Mouse (Mus musculus): ENCODE measurements around the gene Grin2d.

The Grin2d gene

GRCm38 (mm10) chr7:45897258-45897757 lies 19.1 kb upstream of the Grin2d start:
- peak; percentile 63 for DNase-seq

DNA sequence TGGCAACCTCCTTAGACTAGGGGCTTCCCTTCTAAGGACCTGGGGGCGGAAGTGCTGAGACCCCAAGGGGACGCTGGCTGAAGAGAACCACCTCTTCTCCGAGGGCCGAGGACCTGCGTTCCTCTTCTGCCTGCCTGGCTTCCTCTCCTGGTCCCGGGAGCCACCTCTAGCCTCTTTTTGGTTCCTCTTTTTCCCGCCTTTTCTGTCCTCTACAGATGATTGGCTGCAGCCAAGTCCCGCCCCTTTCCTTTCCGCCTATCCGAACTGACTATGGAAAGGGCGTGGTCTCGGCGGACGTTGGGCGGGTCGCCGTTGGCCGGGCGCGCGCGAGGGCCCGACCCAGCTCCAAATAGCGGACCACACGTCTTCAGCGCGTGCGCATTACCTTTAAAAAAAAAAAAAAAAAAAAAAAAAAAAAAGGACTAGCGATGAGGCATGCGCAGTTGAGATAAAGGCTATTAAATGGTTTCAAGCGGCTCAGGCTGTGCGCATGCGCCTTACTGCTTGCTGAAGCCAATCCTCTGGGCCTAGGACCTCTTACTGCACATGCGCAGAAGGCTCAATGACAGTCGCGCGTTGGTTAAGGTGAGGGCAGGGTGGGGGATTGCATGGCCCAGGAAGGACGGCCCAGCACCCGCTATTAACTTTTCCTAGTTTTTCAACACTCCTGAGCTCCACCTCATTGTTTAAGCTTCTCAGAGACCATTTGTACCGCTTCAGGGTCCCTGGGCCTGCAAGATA lies 18.5 kb upstream of the Grin2d start, which contains the start of the genes Syngr4 and Tmem143:
Gene Syngr4, minus strand, starts transcription at position 198 of the 741 bp plus-strand sequence.
Gene Tmem143, plus strand, starts transcription at position 425 of the 741 bp plus-strand sequence.
- DNase-seq, result peak; percentile 99

DNA sequence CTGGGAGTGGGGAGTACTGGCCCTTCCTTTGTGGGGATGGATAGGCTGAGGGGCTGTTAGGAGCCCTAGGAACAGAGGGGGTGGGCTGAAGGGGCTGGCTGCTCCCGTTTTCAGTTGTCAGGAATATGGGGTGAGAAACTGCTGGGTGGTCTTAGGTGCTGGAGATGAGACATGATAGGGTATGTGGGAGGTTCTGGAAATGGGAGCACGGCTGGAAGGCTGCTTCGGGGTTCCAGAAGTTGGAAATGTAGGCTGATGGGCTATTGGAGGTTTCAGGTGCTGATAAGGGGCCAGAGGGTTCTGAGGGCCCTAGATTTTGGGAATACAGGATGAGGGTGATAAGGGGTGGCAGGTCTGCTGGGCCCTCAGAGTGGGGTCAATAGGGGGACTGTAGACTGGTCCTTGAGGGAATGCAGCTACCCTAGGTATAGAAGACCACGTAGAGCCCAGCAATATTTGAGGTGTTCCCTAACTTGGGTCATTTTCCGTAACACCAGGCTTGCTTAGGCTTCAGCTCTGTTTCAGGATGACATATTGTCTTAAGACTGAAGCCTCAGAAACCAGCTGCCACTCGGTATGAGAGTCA lies 17.8 kb upstream of the Grin2d start:
- DNase-seq, result no peak

DNA sequence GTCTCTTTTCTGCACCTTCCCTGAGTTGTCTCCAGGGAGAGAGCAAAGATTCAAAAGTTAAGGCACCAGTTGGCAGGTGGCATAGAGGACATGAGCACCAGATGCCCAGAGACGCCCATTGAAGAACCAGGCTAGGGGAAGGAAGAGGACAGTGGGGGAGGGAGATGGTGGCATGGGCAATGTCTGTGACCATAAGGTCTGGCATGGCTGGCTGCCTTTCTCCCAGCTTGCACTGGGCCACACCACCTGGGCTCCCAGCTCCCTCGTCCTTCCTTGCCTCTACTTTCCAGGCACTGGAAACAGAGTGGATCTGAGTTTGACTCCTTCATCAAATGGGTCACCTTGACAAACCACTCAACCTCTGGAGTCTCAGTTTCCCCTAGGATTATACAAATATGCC lies 14.5 kb upstream of the Grin2d start:
- no peak for DNase-seq

DNA sequence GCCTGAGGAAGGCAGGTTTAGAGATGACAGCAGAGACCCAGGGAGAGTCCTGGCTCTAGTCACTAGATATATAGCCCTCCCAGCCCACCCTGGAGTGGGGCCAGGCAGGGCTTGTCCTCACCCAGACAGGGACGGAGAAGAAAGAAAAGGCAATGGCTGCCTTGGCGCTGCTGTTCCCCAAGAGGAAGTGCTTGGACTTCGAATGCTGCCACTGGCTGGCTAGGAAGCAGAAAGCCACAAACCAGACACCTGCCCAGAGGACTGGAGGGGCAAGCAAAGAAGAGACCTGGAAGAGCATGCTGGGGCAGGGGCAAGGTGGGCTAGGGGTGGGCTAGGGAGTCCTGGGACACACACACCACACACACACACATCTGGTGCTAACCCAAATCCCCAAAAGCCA lies 9.1 kb upstream of the Grin2d start:
- DNase-seq, result no peak

- no peak for DNase-seq
These were observed 2.8 kb upstream of the Grin2d start for GRCm38 (mm10) chr7:45881011-45881410.

DNA sequence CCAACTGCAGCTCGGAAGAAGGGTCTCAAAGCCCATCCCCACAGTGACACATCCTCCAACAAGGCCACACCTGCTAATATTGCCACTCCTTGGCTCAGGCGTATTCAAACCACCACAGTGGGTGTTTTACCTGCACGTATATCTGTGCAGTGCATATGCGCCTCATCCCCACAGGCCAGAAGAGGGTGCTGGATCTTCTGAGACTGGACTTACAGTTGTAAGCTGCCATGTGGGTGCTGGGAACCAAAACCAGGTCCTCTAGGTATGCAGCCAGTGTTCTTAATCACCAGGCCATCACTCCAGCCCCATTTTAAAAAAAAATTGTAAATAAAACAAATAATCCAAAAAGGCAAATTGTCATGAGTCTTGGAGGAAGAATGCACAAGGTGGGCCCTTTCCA lies 2.4 kb upstream of the Grin2d start:
- DNase-seq, result no peak

DNA sequence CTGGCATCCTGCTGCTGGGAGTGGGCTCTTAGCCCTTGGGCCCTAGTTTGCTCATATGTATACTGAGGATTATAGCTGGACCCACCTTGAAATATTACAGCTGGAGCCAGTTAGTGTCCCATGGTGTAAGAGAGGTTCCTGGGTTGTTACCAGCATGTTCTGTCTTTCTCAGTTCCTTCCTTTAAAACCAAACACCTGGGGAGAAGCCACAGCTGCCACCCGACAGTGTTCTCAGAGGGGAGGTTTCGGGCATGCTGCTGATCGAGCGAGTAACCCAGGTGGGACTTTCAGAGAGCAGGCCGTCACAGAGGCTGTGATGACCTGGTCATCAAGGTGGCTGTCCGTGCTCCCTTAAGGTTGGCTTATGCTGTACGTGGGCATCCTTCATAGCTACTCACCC lies 1.3 kb downstream of the Grin2d start:
- DNase-seq, result no peak

- peak; percentile 57 for DNase-seq
These were observed 4.9 kb downstream of the Grin2d start for GRCm38 (mm10) chr7:45873061-45873947.

GRCm38 (mm10) chr7:45872624-45873023 lies 5.6 kb downstream of the Grin2d start, which contains the start of gene Kdelr1:
Kdelr1 (plus strand) TSS chr7:45872772.
- DNase-seq, result peak; percentile 86

DNA sequence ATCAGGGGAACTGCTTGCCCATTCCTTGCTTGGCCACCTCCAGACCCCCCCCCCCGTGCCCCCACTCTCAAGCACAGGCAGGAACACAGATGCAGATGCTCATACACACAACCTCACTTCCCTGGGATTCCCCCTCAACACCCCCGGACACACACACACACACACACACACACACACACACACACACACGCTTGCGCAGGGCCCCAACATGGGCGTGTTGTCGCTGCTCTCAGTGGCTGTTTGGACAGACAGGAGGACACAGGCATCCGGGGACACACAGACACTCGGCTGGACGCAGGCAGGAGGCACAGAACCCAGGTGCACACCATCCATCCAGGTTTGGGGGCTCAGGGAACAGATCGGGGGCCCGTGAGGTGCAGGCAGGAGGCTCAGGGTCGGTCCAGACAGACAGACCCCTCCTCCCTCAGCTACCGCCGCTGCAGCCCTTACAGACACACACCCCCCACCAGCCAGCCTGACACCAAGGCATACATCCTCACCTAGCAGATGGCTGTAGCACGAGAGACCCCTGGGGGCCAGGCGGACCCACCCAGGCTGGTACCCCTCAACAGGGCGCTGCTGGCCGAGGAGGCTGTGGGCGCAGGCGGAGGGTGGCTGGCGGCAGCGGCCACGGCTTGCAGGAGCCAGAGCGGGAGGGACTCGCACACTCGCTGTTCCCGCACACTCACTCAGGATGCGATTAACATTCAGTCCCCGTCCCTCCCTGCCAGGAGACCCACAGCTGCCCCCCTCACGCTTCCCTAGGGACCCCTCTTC lies 7.7 kb downstream of the Grin2d start:
- no peak for DNase-seq

DNA sequence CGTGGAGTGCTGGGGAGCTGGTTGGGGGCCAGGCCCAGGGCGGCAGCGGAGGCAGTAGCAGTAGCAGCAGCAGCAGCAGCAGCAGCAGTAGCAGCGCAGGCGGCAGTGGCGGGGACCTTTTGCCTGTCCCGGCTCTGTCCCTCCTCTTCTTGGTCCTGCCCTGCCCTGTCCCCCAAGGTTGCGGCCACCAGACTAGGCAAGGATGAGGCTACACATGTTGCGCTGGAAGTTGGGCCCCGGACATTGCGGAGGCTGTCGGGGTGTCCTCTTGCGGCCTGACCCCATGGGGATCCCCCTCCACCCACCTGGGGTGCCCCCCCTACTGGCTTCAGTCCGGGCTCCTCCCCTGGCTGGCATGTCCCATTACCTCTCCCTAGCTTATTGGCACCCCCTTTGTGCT lies 8.4 kb downstream of the Grin2d start:
- no peak for DNase-seq

DNA sequence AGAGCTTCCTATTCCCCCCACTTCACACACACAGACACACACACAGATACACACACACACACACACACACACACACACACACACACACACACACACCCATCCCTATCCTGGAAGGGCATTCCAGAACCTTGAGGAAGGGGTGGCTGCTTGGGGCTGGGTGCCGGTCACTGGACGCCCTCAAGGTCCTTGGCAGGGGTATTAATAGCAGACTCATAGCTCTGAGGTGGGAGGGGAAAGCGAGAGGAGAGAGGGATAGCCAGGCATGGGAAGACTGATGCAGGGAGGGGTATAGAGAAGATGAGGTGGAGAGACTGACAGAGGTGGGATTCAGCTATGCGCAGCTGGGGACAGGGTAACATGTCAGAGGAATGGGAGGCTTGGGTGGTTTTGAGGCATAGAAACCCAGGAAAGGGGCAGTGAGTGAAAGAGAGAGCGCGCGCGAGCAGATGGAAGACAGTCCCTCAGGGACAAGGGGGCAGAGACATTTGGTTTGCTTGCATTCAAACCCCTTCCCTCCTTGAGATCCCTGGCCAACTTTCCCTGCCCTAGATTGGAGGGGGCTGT lies 9.0 kb downstream of the Grin2d start:
- DNase-seq, result no peak

DNA sequence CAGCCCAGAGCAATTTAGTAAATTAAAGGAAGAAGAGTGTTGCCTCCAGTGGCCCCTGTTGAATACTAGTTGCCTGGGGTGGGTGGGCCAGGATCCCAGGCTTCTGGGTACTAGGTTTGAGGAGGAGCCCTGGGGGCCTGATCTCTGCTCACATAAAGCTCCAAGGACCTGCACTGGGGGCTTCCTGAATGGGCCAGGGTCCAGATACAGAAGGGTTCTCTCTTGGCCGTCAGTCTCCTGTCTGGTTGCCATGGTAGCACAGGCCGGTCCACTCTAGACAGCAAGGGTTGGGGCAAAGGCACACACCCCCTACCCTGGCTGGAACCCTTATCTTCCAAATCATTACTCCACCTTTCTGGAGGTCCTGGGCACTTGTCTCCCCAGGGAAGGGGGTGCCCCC lies 10.3 kb downstream of the Grin2d start:
- DNase-seq, result no peak

DNA sequence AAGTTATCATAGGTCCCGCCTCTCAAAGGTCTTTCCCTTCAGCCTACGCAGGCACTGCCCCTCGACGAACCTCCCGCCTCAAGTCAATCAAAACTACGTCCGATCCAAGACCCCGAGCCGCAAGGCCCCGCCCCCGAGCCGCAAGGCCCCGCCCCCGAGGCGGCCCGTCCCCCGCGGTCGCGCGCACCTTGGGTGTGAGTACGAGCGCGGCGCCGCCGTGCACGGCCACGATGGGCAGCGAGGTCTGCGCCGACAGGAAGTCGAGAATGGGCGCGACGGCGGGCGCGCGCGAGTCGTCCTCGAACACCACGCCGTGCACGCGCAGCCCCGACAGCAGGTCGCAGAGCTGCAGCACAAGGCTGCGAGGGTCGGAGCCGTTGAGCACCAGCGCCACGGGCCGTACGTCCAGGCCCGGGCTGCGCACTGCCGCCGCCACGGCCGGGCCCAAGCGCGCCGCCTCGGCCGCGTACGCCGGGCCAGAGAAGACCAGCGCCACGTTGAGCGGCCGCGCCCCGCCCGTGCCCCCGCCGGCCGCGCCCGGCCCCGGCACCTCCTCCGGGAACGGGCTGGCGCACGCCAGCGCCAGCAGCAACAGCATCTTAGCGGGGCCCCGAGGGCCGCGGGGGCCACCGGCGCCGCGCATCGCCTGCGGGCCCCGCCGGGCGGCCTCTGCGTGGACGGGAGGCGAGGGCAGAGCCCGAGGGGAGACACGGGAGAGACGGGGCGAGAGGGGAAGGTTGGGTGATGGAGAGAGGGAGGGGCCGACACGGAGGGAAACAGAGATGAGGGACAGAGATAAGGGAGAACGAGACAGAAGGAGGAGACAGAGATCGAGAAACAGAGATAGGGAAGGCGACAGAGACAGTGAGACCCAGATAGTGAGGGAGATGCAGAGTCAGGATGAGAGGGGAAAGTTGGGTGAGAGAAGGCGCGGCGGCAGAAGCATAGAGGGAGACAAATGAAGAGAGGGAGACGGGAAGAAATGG lies 12.0 kb downstream of the Grin2d start:
- DNase-seq, result peak; percentile 69

- no peak for DNase-seq
These were observed 13.7 kb downstream of the Grin2d start for GRCm38 (mm10) chr7:45864435-45864834.

- DNase-seq, result no peak
These were observed 15.4 kb downstream of the Grin2d start for GRCm38 (mm10) chr7:45862804-45863203.

DNA sequence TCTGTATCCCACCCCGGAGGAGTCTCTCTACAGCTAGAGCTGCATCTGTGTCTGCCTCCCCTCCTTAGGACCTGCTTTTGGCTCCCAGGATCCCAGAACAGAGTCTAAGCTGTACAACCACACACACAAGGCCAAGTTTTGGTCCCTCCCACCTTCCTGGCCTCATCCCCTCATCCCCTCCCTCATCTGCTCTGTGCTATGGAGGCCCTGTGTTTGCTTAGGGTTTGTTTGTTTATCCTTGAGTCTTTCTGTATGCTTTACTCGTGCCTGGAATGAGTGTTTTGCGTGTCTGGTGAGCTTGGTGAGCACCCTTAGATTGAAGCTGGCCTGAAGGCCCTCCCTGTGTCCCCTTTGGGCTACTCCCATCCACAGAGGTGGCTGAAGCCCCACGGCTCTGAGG lies 19.2 kb downstream of the Grin2d start:
- DNase-seq, result no peak

DNA sequence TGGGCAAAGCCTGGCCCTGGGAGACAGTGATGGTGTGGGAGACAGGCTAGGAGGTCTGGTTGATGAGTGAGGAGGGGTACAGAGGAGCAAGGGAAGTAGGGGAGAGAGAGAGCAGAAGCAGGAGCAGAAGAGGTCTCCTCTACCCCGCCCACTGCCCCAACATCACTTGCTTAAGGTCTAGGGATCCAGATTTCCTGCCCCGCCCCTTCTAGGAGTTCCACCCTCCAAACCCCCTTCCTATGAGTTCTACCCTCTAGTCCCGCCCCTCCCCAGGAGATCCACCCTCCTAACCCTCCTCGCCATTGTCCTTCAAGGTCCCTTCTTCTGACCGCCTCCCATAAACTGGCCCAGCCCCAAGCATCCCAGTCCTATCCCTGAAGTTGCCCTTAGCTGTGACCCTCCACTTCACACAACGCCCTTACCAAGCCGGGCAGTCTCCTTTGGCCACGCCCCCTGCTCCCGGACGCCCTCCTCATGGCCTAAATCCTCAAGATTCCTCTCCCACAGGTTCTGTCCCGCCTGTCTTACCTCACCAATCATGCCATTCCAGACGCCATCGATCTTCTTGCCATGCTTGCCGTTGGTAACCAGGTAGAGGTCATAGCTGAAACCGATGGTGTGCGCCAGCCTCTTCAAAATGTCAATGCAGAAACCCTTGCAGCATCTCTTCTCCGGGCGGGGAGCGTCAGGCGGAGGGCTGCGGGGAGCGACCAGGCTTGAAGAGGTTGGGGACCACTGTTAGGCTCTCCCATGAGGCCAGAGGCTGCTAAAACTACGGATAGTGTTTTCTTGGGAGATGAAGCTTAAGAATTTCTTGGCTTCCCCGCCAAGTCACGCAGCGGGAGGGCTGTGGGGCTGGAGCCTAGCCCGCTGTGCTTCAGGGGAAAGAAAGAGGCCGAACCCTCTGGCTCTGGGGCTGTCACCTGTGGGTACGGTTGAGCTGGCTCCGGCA lies 21.0 kb downstream of the Grin2d start:
- peak; percentile 59 for DNase-seq

DNA sequence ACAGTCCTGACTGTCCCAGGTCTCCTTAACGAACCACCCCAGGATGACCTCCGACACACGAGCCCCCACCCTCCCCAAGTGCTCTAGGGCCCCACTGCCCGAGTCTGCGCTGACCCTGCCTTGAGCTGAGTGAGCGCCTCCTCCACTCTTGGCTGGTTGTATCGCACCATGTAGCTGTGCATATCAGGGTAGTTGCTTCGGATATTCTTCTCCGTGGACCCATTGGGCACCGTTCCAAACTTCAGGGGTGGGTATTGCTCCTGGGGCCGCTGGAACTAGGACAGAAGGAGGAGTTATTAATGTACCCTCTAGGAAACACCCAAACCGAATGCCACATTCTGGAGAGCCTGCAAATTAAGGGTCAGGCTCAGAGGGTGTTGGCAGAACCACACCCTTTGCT lies 25.1 kb downstream of the Grin2d start:
- no peak for DNase-seq
